Mouse (Mus musculus): Measurements from ENCODE around the gene Cnn3. TPM values are rescaled to one million over a fixed set of nuclear protein-coding genes. Genes with fewer than 3 reads are reported as not detected.

Cnn3 gene
- polyA plus RNA-seq, 1 experiment from 2014 or later: 436 TPM

GRCm38 (mm10) chr3:121441504-121441903, 15.2 kb downstream of the Cnn3 start:
- no peak overlapping the region for H3K27ac ChIP-seq
- no peak overlapping the region for H3K9ac ChIP-seq
- peaks cover 15% of the 10 kb centered on the region; the same call in 1 of the 2 replicates for H3K4me1 ChIP-seq (replicated peaks; ENCODE audit: control insufficient read depth, insufficient read depth, low read length)
- no peak overlapping the region for H3K4me2 ChIP-seq (replicated peaks)
- no peaks in the 10 kb centered on the region for H3K9me3 ChIP-seq (ENCODE audit: control insufficient read depth, low read length)
- DNase-seq (ENCODE audit: low spot score): no peak
- no peak for ATAC-seq (ENCODE audit: low FRiP score)
- WGBS: 95% methylated on average over 12 of the region's 12 CpGs
- no peaks in the 10 kb centered on the region for H3K27me3 ChIP-seq (ENCODE audit: control insufficient read depth, insufficient read depth, low read length)
- H3K36me3 ChIP-seq (replicated peaks; ENCODE audit: control insufficient read depth, insufficient read depth): peaks cover 7% of the 10 kb centered on the region; the same call in 1 of the 2 replicates
- H3K4me3 ChIP-seq (replicated peaks; ENCODE audit: low read length): no peak overlapping the region

- WGBS: 99% methylated on average over 5 of the region's 5 CpGs
- no peak overlapping the region for H3K4me2 ChIP-seq (replicated peaks)
- H3K27ac ChIP-seq: no peak overlapping the region
- no peak overlapping the region for H3K4me3 ChIP-seq (replicated peaks; ENCODE audit: low read length)
- H3K4me1 ChIP-seq (replicated peaks; ENCODE audit: control insufficient read depth, insufficient read depth, low read length): peaks cover 15% of the 10 kb centered on the region; the same call in 1 of the 2 replicates
- no peak for DNase-seq (ENCODE audit: low spot score)
- no peaks in the 10 kb centered on the region for H3K9me3 ChIP-seq (ENCODE audit: control insufficient read depth, low read length)
- ATAC-seq (ENCODE audit: low FRiP score): no peak
- no peaks in the 10 kb centered on the region for H3K27me3 ChIP-seq (ENCODE audit: control insufficient read depth, insufficient read depth, low read length)
- no peak overlapping the region for H3K9ac ChIP-seq
- peaks cover 7% of the 10 kb centered on the region; the same call in 1 of the 2 replicates for H3K36me3 ChIP-seq (replicated peaks; ENCODE audit: control insufficient read depth, insufficient read depth)
Observed at GRCm38 (mm10) chr3:121442288-121442687, 16.0 kb downstream of the Cnn3 start.

- H3K4me1 ChIP-seq (replicated peaks; ENCODE audit: control insufficient read depth, insufficient read depth, low read length): peaks cover 21% of the 10 kb centered on the region
- ATAC-seq (ENCODE audit: low FRiP score) (no peak), DNase-seq (ENCODE audit: low spot score) (no peak)
- H3K9me3 ChIP-seq (ENCODE audit: control insufficient read depth, low read length): no peaks in the 10 kb centered on the region
- H3K4me3 ChIP-seq (replicated peaks; ENCODE audit: low read length): no peak overlapping the region
- whole genome bisulfite sequencing: 84% methylated on average over 4 of the region's 4 CpGs
- no peak overlapping the region for H3K4me2 ChIP-seq (replicated peaks)
- no peak overlapping the region for H3K27ac ChIP-seq
- no peak overlapping the region for H3K9ac ChIP-seq
- peaks cover 7% of the 10 kb centered on the region; the same call in 1 of the 2 replicates for H3K36me3 ChIP-seq (replicated peaks; ENCODE audit: control insufficient read depth, insufficient read depth)
- no peaks in the 10 kb centered on the region for H3K27me3 ChIP-seq (ENCODE audit: control insufficient read depth, insufficient read depth, low read length)
Observed at GRCm38 (mm10) chr3:121443861-121444271, 17.6 kb downstream of the Cnn3 start.

- peaks cover 7% of the 10 kb centered on the region; the same call in 1 of the 2 replicates for H3K36me3 ChIP-seq (replicated peaks; ENCODE audit: control insufficient read depth, insufficient read depth)
- ATAC-seq (ENCODE audit: low FRiP score) (no peak), DNase-seq (ENCODE audit: low spot score) (no peak)
- H3K27me3 ChIP-seq (ENCODE audit: control insufficient read depth, insufficient read depth, low read length): no peaks in the 10 kb centered on the region
- no peak overlapping the region for H3K9ac ChIP-seq
- WGBS: 97% methylated on average over 6 of the region's 6 CpGs
- no peak overlapping the region for H3K4me2 ChIP-seq (replicated peaks)
- no peak overlapping the region for H3K27ac ChIP-seq
- peaks cover 23% of the 10 kb centered on the region for H3K4me1 ChIP-seq (replicated peaks; ENCODE audit: control insufficient read depth, insufficient read depth, low read length)
- H3K9me3 ChIP-seq (ENCODE audit: control insufficient read depth, low read length): no peaks in the 10 kb centered on the region
- no peak overlapping the region for H3K4me3 ChIP-seq (replicated peaks; ENCODE audit: low read length)
Observed at GRCm38 (mm10) chr3:121444414-121444813, 18.1 kb downstream of the Cnn3 start.

- DNase-seq (ENCODE audit: low spot score): no peak
- Histone ChIP-seq H3K4me2 (replicated peaks) (no peak overlapping the region), H3K9ac (no peak overlapping the region), H3K27me3 (ENCODE audit: control insufficient read depth, insufficient read depth, low read length) (no peaks in the 10 kb centered on the region), H3K27ac (no peak overlapping the region), H3K36me3 (replicated peaks; ENCODE audit: control insufficient read depth, insufficient read depth) (peaks cover 14% of the 10 kb centered on the region), H3K9me3 (ENCODE audit: control insufficient read depth, low read length) (no peaks in the 10 kb centered on the region), H3K4me1 (replicated peaks; ENCODE audit: control insufficient read depth, insufficient read depth, low read length) (peaks cover 20% of the 10 kb centered on the region), H3K4me3 (replicated peaks; ENCODE audit: low read length) (no peak overlapping the region)
- ATAC-seq (ENCODE audit: low FRiP score): no peak
- 63% methylated on average over 8 of the region's 8 CpGs for WGBS
Observed at GRCm38 (mm10) chr3:121446454-121446853, 20.2 kb downstream of the Cnn3 start.

- no peak overlapping the region for H3K4me3 ChIP-seq (replicated peaks; ENCODE audit: low read length)
- ATAC-seq (ENCODE audit: low FRiP score) (peak; percentile 38; the same call in 1 of the 2 replicates), DNase-seq (ENCODE audit: low spot score) (no peak)
- 23% methylated on average over 11 of the region's 11 CpGs for WGBS
- H3K36me3 ChIP-seq (replicated peaks; ENCODE audit: control insufficient read depth, insufficient read depth): peaks cover 26% of the 10 kb centered on the region
- H3K27ac ChIP-seq: peak overlapping the region; percentile 41
- H3K27me3 ChIP-seq (ENCODE audit: control insufficient read depth, insufficient read depth, low read length): no peaks in the 10 kb centered on the region
- peaks cover 20% of the 10 kb centered on the region for H3K4me1 ChIP-seq (replicated peaks; ENCODE audit: control insufficient read depth, insufficient read depth, low read length)
- H3K4me2 ChIP-seq (replicated peaks): peak overlapping the region; percentile 21; the same call in 1 of the 2 replicates
- no peak overlapping the region for H3K9ac ChIP-seq
- H3K9me3 ChIP-seq (ENCODE audit: control insufficient read depth, low read length): no peaks in the 10 kb centered on the region
Observed at GRCm38 (mm10) chr3:121448029-121448468, 21.8 kb downstream of the Cnn3 start.

- ATAC-seq (ENCODE audit: low FRiP score): peak; percentile 31
- WGBS: 49% methylated on average over 8 of the region's 8 CpGs
- DNase-seq (ENCODE audit: low spot score): no peak
- Histone ChIP-seq H3K4me3 (replicated peaks; ENCODE audit: low read length) (no peak overlapping the region), H3K9me3 (ENCODE audit: control insufficient read depth, low read length) (no peaks in the 10 kb centered on the region), H3K4me2 (replicated peaks) (peak overlapping the region; percentile 21; the same call in 1 of the 2 replicates), H3K9ac (no peak overlapping the region), H3K27me3 (ENCODE audit: control insufficient read depth, insufficient read depth, low read length) (no peaks in the 10 kb centered on the region), H3K36me3 (replicated peaks; ENCODE audit: control insufficient read depth, insufficient read depth) (peaks cover 27% of the 10 kb centered on the region), H3K27ac (peak overlapping the region; percentile 41), H3K4me1 (replicated peaks; ENCODE audit: control insufficient read depth, insufficient read depth, low read length) (peaks cover 20% of the 10 kb centered on the region)
Observed at GRCm38 (mm10) chr3:121448606-121449005, 22.3 kb downstream of the Cnn3 start.

- Histone ChIP-seq H3K27ac (no peak overlapping the region), H3K4me1 (replicated peaks; ENCODE audit: control insufficient read depth, insufficient read depth, low read length) (peaks cover 20% of the 10 kb centered on the region), H3K4me2 (replicated peaks) (no peak overlapping the region), H3K9me3 (ENCODE audit: control insufficient read depth, low read length) (no peaks in the 10 kb centered on the region), H3K27me3 (ENCODE audit: control insufficient read depth, insufficient read depth, low read length) (no peaks in the 10 kb centered on the region), H3K36me3 (replicated peaks; ENCODE audit: control insufficient read depth, insufficient read depth) (peaks cover 35% of the 10 kb centered on the region), H3K4me3 (replicated peaks; ENCODE audit: low read length) (no peak overlapping the region), H3K9ac (no peak overlapping the region)
- WGBS: 79% methylated on average over 8 of the region's 8 CpGs
- DNase-seq (ENCODE audit: low spot score): no peak
- no peak for ATAC-seq (ENCODE audit: low FRiP score)
Observed at GRCm38 (mm10) chr3:121449527-121449926, 23.2 kb downstream of the Cnn3 start.

GRCm38 (mm10) chr3:121451404-121451803, 25.1 kb downstream of the Cnn3 start:
- peaks cover 53% of the 10 kb centered on the region for H3K36me3 ChIP-seq (replicated peaks; ENCODE audit: control insufficient read depth, insufficient read depth)
- H3K4me1 ChIP-seq (replicated peaks; ENCODE audit: control insufficient read depth, insufficient read depth, low read length): peaks cover 20% of the 10 kb centered on the region
- no peaks in the 10 kb centered on the region for H3K9me3 ChIP-seq (ENCODE audit: control insufficient read depth, low read length)
- ATAC-seq (ENCODE audit: low FRiP score): no peak
- DNase-seq (ENCODE audit: low spot score): no peak
- H3K4me2 ChIP-seq (replicated peaks): no peak overlapping the region
- WGBS: 72% methylated on average over 10 of the region's 10 CpGs
- H3K27me3 ChIP-seq (ENCODE audit: control insufficient read depth, insufficient read depth, low read length): no peaks in the 10 kb centered on the region
- H3K9ac ChIP-seq: no peak overlapping the region
- no peak overlapping the region for H3K27ac ChIP-seq
- no peak overlapping the region for H3K4me3 ChIP-seq (replicated peaks; ENCODE audit: low read length)

Measured in hindbrain, embryonic 14.5 days (tissue).